Mouse (Mus musculus) retina, postnatal 1 day (tissue): ENCODE results near the gene Mcub.

Experiments
- DNase-seq: peaks from one replicate; pipeline ENCODE4 v3.0.0-alpha.2; 2012

The Mcub gene

GRCm38 (mm10) chr3:129887779-129888517, 82.1 kb downstream of the Mcub start:
- DNase-seq = no peak

DNA sequence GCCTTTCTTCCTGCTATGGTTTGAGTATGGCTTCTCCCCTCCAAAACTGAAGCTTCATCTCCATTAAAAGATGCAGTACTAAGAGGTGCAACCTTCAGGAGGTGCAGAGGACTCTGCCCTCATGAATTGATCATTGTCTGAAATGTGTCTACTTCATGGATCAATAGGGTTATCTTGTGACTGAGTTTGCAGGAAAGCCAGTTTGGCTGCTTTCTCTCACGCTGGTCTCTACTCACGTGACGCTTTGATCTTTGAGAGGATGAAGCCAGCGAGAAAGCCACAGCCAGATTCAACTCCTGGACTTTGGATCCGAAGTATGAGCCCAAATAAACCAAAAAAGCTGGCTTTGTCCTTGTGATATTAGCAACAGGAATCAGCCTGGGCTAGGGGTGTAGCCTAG, 83.6 kb downstream of the Mcub start:
- no peak for DNase-seq

DNA sequence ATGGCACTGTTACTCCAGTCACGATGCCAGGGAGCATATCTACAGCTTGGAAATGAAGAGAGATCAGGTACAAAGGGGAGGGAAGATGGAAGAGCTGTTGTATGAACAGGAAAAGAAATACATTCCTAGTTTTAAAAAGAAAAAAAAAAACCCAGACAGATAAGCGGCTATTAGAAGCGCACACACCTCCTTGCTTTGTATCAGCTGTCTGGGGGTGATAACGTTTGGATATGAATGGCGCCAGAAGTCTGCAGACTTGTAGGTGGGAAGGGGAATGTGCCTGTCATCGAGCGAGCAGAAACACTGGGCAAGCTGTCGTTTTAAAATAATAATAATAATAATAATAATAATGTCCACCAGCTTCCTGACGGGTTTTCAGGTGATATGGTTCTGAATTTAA, 84.4 kb downstream of the Mcub start:
- no peak for DNase-seq

DNA sequence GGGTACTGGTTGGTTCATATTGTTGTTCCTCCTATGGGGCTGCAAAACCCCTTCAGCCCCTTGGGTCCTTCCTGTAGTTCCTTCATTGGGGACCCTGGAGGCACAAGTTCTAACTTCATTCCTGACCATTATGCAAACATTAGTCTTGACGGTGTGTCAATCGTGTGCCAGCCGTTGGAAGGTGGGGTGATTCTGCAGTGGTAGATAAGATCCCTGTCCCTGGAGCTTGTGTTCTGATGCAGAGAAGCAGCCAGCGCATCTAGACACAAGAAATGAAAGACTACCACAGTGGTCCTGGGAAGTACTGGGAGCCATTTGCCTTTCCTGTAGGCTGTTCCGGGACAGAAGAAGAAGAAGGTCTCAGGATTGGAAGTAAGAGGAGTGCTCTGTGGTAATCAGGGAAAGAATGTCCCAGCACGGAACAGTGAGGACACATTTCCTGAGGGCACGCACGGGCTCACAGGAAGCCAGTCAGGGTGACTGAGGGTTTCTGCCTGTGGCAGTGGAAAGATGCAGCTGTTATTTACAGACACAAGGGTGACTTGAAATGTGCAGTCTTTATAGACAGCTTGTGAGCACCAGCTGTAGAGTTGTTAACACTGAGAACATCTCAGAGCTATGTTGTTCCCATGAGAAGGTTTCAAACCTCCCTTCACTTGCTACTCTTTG, 88.9 kb downstream of the Mcub start:
- DNase-seq = no peak

DNA sequence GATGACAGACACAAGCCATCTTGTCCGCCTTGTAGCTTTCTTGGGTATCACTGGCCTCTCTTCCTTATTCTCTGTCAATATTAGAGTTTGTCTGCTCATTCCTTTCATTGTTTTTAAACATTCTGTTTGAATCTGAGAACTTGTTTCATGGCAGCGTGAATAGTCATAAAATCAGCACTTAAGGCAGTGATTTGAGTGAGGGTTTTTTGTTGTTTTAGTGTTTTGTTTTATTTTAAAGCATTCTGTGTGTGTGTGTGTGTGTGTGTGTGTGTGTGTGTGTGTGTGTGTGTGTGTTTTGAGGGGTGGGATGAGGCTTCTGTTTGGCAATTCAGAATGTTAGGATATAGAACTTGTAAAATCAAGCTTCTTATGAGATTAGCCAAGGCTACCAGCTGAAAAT, 90.1 kb downstream of the Mcub start:
- no peak for DNase-seq

DNA sequence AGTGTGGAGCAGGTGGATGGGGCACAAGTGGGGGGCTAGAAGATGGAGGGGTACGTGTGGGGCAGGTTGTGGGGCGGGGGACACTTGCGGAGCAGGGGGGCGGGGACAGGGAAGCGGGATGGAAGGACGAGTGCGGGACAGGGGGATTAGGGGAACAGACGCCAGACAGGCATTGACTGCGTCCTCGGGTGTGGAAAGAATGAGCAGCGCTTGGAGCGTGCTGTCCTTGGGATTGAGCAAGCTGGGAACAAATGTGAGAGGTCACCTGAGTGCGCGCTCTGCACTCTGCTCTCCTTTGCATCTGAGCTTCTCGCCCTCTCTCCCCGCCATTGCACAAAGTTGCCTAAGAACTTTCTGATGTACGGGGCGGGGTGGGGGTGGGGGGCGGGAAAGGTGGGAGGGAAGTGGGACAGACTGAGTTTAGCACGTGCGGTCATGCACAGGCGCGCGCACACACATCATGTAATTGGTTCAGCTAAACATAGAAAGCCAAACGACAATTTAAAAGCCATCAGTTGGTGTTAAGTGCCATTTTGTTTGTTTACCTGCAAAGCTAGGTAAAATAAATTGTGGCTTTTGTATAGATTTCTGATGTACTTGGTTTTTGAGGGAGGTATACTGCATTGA, 90.8 kb downstream of the Mcub start:
- peak; percentile 74 for DNase-seq

GRCm38 (mm10) chr3:129878405-129879021, 91.5 kb downstream of the Mcub start, which contains the start of gene Pla2g12a:
Gene Pla2g12a (plus strand): TSS chr3:129878606.
- DNase-seq = peak; percentile 94

DNA sequence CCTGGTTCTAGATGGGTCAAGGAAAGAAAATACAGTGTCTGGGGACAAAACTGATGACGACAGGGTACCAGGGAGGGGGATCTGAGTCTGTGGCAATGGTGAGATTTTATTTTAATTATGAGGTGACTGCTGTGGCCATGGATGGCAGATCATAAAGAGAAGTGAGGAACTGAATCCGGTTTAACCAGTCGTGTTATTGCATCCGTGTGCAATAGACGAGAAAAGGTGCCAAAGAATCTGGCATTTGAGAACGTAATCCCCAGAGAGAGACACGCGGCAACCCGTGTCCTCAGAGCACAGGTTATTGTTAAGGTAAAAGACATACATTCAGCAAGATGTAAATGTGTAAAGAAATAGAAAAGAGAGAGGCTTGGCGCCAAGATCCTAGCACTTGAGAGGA, 92.7 kb downstream of the Mcub start:
- DNase-seq = no peak
